Mouse (Mus musculus) embryonic fibroblast, embryonic 13.5 days (primary cell): ENCODE data around the gene Il2rg.

Experiments
- CTCF ChIP-seq: IDR thresholded peaks from 2 replicates; pipeline ENCODE4 v1.5.1; 2011; ENCODE audit warnings: mild to moderate bottlenecking, control low read depth, low read length, moderate library complexity, borderline replicate concordance; ENCODE audit not compliant: insufficient read depth
- POLR2A ChIP-seq: IDR thresholded peaks from 2 replicates; pipeline ENCODE4 v1.6.1; 2011; ENCODE audit warnings: low read depth, mild to moderate bottlenecking, control low read depth, low read length, moderate library complexity

DNA sequence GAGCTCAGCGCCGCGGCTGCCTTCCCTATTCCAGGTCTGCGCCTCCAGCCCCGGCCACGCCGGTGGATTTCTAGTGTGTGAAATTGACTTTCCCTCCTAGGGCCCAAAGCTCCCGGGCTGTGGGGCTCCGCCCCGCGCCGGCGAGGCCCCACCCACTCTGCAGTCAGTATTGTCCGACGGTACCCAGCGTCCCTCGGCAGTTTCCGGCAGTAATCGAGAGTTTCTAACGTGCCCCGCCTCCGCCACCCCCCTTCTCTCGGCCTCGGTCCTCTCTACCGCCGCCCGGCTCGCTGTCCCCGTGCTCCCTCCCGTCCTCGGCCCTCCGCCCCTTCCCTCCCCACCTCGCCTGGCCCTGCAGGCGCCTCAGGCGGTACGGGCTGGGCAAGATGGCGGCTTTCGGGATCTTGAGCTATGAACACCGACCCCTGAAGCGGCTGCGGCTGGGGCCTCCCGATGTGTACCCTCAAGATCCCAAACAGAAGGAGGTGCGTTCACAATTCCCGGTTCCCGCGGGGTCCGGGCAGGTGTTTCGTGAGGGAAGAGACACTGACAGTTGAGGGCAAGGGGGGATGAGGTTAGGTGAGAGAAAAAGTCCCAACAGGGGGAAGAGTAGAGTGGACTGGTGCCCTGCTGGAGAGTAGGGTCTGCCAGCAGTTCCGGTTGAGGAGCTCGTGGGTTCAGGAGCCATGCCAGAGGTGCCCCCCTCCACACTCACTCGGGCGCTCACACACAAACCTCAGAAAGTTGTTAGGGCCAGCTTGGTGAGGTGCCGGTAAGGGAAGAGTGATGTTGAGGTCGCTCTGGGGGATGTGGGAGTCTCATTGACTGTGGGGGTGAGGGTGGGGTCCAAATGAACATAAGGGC lies 6.1 kb upstream of the Il2rg start, which contains the start of gene Med12:
- TF ChIP-seq POLR2A (peak; percentile 50; the same call in 1 of the 2 replicates), CTCF (no peak)
